Comparison of ENCODE assay signal across 15 mouse cellular contexts in the genomic region with DNA sequence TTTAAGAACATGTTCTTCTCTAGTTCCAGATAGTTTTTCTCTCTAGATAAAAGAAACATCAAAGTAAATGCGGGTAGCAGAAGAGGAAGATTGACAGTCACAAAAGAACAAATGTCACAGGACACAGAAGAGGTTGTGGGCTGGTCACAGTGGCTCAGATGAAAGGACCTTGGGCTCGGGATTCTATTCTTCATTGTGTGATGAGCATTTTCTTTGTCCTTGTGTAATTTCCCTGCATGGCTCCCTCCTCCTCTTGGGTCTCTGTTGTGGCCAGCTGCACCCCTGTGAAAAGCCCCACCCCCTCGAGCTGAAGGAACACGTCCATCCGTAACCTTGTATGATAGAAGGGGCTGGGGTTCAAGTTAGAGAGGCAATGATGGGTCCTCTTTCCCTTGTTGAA.
"Had no signal": no experiment of that assay in that cellular context is flagged by ENCODE, and none has a peak within 500 bp of the region (broad histone marks: within the 10 kb centered on the region; RNA-seq: fewer than 3 reads in every experiment).

No protein-coding gene starts in this region.

- H3K36me3 ChIP-seq: liver, embryonic 13.5 days; lung, embryonic 15.5 days; midbrain, embryonic 12.5 days had no signal

- H3K9ac ChIP-seq: liver, embryonic 13.5 days; liver, postnatal 0 days; lung, embryonic 15.5 days; midbrain, embryonic 12.5 days had no signal

- H3K4me3 ChIP-seq: left cerebral cortex, adult 2 months; liver, embryonic 13.5 days; lung, embryonic 15.5 days; megakaryocyte, embryonic 14.5 days; midbrain, embryonic 12.5 days had no signal

- H3K4me2 ChIP-seq: liver, embryonic 13.5 days; lung, embryonic 15.5 days; midbrain, embryonic 12.5 days had no signal

- H3K27me3 ChIP-seq: lung, embryonic 15.5 days had no signal

- DNase-seq: kidney, adult 2 months; kidney, postnatal 25 days; liver; liver, embryonic 13.5 days; liver, postnatal 0 days; lung, postnatal 14 days; right cerebral cortex, postnatal 4 days; spleen, adult 18-20 months; thymus, adult 18-20 months; thymus, postnatal 25 days had no signal

- ATAC-seq: liver, postnatal 0 days had no signal

- H3K9me3 ChIP-seq: liver, embryonic 13.5 days; lung, embryonic 15.5 days; megakaryocyte, embryonic 14.5 days; midbrain, embryonic 12.5 days had no signal

- H3K27ac ChIP-seq: left cerebral cortex, adult 2 months; liver, embryonic 13.5 days; lung, embryonic 15.5 days; macrophage; midbrain, embryonic 12.5 days had no signal

- H3K4me1 ChIP-seq: megakaryocyte, embryonic 14.5 days had no signal
